Mouse (Mus musculus): ENCODE measurements around the gene Akain1.

Akain1 gene

DNA sequence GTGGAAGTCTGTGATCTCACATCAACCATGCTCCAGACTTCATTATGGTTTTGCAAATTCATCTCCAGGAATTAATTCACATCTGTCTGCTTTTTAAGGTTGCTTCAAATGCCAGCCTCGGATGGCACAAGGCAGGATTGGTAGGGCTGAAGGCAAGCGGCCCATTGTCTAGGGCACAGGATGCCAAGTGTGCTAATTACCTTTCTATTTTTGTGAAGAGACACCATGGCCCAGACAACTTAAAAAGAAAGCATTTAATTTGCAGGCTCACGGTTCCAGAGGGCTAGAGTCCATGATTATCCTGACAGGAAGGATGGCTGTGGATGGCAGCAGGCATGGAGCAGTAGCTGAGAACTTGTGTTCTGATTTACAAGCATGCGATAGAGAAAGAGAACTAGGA is 35.0 kb downstream of the Akain1 start:
- in situ Hi-C loops (cut with MboI; ENCODE audit: low pct_unique_long_range_greater_than_20kb in 1 of 2, low sequenced_read_pairs in 2 of 2, unreplicated experiment in 1 of 2) = no loop called here

- in situ Hi-C loops (cut with MboI; ENCODE audit: low pct_unique_long_range_greater_than_20kb in 1 of 2, low sequenced_read_pairs in 2 of 2, unreplicated experiment in 1 of 2) = no loop called here
Measured at GRCm38 (mm10) chr17:69475423-69475822, 36.3 kb downstream of the Akain1 start.

DNA sequence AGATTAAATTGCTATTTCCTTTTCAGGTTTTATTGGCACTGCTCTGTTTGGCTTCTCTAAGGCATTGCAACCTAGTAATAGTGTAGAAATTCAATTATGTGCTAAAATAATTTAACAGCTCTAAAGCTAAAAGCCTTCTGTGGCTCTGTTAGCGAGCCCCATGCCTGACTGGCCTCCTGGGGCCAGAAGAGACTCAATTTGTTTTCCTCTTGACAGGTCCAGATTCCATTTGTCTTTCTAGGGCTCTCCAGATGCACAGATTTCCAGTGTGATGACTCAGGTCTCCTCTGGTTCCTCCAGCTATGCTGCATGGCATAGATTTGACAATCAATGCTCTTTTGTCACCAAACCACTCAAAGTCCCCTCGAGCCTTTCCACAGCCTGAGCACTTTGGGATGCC is 38.4 kb downstream of the Akain1 start:
- in situ Hi-C loops (cut with MboI; ENCODE audit: low pct_unique_long_range_greater_than_20kb in 1 of 2, low sequenced_read_pairs in 2 of 2, unreplicated experiment in 1 of 2) = no loop called here

DNA sequence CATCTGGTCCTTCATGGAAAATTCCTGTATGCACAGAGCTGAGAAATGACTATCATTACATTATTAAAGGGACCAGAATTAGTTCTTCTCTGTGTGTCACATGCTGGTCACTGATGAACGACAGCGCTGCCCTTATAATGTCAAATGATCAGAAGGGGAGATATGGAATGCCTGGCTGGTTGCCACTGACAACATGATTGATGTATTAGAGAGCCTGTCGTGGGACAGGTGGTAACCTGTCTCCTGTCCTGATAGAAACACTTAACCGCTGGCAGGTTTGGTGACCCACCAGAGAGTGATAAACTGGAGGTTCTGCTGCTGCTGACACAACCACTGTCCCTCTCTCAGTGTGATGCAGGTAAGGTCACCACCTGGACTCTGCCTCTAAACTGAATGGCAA is 40.1 kb downstream of the Akain1 start:
- in situ Hi-C loops (cut with MboI; ENCODE audit: low pct_unique_long_range_greater_than_20kb in 1 of 2, low sequenced_read_pairs in 2 of 2, unreplicated experiment in 1 of 2) = no loop called here

- in situ Hi-C loops (cut with MboI; ENCODE audit: low pct_unique_long_range_greater_than_20kb in 1 of 2, low sequenced_read_pairs in 2 of 2, unreplicated experiment in 1 of 2) = no loop called here
Measured at GRCm38 (mm10) chr17:69487116-69487515, 48.0 kb downstream of the Akain1 start.

GRCm38 (mm10) chr17:69487884-69488283 is 48.8 kb downstream of the Akain1 start:
- in situ Hi-C loops (cut with MboI; ENCODE audit: low pct_unique_long_range_greater_than_20kb in 1 of 2, low sequenced_read_pairs in 2 of 2, unreplicated experiment in 1 of 2) = no loop called here

GRCm38 (mm10) chr17:69488826-69489225 is 49.7 kb downstream of the Akain1 start:
- in situ Hi-C loops (cut with MboI; ENCODE audit: low pct_unique_long_range_greater_than_20kb in 1 of 2, low sequenced_read_pairs in 2 of 2, unreplicated experiment in 1 of 2) = no loop called here

- in situ Hi-C loops (cut with MboI; ENCODE audit: low pct_unique_long_range_greater_than_20kb in 1 of 2, low sequenced_read_pairs in 2 of 2, unreplicated experiment in 1 of 2) = no loop called here
Measured at GRCm38 (mm10) chr17:69492368-69492767, 53.2 kb downstream of the Akain1 start.

DNA sequence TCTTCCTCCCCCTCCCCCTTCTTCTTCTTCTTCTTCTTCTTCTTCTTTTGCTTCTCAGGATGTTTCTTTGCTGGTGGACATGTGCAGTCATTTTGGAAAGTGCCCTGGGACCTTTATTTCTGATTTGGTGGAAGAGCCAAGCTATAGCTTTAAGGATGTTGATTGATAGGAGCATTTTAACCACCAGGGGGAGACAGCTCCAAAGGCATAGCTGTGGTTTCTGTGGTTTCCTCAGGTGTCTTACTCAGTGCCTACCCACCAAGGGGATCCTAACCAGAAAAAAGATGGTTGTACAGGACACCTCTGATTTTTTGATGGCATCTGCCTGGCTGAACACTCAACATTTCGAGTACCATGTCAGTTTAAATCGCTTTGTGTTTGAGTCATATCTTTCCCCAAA is 56.4 kb downstream of the Akain1 start:
- in situ Hi-C loops (cut with MboI; ENCODE audit: low pct_unique_long_range_greater_than_20kb in 1 of 2, low sequenced_read_pairs in 2 of 2, unreplicated experiment in 1 of 2) = no loop called here

DNA sequence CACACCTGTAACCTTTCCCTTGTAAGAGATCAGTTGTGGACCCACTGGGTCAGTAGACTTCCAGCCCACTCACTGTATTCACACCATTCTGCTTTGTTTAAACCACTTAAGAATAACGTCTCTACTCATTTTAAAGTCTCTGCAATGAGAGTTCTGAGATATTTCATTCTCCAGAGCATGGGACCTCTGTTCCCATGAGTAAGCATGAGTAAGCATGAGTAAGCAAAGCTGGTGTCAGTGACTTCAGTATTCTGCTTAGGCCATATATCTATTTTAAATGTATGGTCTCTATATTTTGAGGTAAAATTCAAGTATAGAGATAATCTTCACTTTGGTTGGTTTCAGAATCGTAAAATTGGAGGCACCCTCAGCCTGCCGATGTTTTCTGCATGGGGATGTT is 57.0 kb downstream of the Akain1 start:
- in situ Hi-C loops (cut with MboI; ENCODE audit: low pct_unique_long_range_greater_than_20kb in 1 of 2, low sequenced_read_pairs in 2 of 2, unreplicated experiment in 1 of 2) = no loop called here

GRCm38 (mm10) chr17:69497315-69497714 is 58.2 kb downstream of the Akain1 start:
- in situ Hi-C loops (cut with MboI; ENCODE audit: low pct_unique_long_range_greater_than_20kb in 1 of 2, low sequenced_read_pairs in 2 of 2, unreplicated experiment in 1 of 2) = no loop called here

GRCm38 (mm10) chr17:69498913-69499312 is 59.8 kb downstream of the Akain1 start:
- in situ Hi-C loops (cut with MboI; ENCODE audit: low pct_unique_long_range_greater_than_20kb in 1 of 2, low sequenced_read_pairs in 2 of 2, unreplicated experiment in 1 of 2) = no loop called here

- in situ Hi-C loops (cut with MboI; ENCODE audit: low pct_unique_long_range_greater_than_20kb in 1 of 2, low sequenced_read_pairs in 2 of 2, unreplicated experiment in 1 of 2) = no loop called here
Measured at GRCm38 (mm10) chr17:69499441-69499840, 60.3 kb downstream of the Akain1 start.

DNA sequence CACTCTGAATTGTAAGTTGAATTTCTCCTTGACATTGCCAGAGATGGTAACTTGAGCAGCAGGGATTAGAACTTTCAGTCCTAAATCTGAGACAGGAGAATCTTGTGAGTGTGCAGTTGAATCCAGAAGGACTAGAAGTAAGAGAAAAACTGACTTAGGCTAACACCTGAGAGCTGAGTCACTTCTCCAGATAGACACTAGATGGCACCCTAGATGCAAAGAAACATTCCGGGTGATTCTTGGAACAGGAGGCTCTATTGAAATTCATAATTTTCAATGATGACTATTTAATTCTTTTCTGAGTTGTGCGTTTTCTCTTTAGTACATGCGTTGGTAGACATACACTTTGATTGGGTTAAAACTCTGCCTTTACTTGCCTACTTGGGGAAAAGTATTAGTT is 66.9 kb downstream of the Akain1 start:
- in situ Hi-C loops (cut with MboI; ENCODE audit: low pct_unique_long_range_greater_than_20kb in 1 of 2, low sequenced_read_pairs in 2 of 2, unreplicated experiment in 1 of 2) = no loop called here

GRCm38 (mm10) chr17:69516344-69516907 is 77.3 kb downstream of the Akain1 start:
- in situ Hi-C loops (cut with MboI; ENCODE audit: low pct_unique_long_range_greater_than_20kb in 1 of 2, low sequenced_read_pairs in 2 of 2, unreplicated experiment in 1 of 2) = no loop called here

- in situ Hi-C loops (cut with MboI; ENCODE audit: low pct_unique_long_range_greater_than_20kb in 1 of 2, low sequenced_read_pairs in 2 of 2, unreplicated experiment in 1 of 2) = no loop called here
Measured at GRCm38 (mm10) chr17:69531472-69531871, 92.3 kb downstream of the Akain1 start.
